Mouse (Mus musculus): Measurements from ENCODE around the gene Haus3.

Haus3 gene

DNA sequence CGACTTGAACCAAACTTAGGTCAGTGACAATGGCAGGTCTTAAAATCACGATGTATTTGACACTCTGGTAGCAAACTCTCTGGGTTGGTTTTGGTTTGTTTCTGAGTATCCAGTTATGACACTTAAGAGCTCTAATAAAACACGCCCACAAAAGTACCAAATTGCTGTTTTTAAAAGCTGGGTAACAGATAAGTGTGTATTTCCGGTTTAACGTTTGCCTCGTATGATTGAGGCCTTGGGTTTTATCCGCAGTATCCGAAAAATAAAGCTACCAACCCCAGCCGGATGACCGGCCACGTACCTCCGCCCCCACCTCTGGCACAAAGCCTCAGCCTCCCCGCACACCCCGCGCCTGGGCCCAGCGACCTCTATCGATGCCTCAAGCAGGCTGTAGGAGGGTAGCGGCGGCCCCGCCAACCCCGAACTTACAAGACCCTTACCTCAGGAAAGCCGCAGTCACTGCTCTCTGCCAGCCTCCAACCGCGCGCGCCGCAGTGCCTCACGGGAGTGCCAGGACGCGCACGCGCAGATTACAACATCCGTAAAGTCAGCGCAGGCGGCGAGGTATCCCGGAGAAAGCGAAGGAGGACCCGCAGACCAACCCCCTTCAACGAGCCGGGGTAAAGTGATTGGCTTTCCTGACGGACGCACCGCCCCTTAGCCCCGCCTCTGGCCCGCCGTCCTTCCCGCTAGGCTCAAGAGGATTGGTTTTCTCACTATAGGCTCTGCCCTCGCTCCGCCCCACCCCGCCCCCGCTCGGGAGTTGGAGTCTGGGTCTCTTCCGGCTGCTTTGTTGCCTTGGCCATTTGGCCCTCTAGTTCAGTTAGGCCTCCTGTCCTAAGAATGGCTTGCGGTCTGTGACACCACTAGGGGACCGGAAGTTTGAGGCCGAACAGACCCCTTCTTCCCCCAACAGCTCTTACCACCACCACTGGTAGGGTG is at the start of gene Haus3, which contains the start of gene Poln:
Gene Haus3 (minus strand): TSS at position 578 of the 942 bp plus-strand sequence.
Gene Poln (minus strand): TSS at position 499 of the 942 bp plus-strand sequence.
- peak; percentile 96 for DNase-seq (ENCODE audit: low spot score)

DNA sequence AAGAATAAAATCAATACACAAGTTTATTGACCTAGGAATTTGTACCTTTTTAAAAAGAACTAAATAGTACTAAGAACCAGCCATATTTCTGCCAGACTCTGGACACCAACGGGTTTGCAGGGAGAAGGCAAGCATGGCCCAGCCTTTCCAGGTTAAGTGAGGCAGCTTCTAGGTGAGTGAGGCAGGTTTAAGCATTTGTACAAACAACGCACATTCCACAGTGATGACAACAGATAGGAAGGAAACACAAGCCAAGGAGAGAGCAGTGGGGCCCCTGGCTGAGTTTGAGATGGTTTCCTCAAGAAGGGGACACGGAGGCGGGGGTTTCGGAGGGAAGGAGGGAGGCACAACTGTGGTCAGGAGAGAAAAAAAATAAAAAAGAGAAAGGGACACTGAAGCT is 49.3 kb upstream of the Haus3 start:
- no peak for DNase-seq (ENCODE audit: low spot score)

DNA sequence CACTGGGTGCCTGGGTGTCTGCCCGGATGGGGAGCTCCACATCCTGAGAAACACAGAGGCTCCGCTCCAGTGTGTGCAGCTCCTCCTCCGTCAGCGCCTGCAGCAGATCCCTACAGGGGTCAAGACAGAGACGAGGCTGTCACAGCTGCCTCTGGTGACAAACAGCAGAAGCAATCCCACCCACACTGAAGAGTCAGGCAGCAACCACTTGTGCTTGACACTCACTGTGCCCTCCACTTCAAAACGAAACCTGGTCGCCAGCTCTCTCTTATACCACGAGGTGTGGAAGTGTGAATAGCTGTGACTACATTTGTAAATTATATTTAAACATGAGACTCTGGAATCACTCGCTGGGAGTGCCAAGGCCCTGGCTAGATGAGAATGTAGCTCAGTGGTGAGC is 48.4 kb upstream of the Haus3 start:
- no peak for DNase-seq (ENCODE audit: low spot score)

DNA sequence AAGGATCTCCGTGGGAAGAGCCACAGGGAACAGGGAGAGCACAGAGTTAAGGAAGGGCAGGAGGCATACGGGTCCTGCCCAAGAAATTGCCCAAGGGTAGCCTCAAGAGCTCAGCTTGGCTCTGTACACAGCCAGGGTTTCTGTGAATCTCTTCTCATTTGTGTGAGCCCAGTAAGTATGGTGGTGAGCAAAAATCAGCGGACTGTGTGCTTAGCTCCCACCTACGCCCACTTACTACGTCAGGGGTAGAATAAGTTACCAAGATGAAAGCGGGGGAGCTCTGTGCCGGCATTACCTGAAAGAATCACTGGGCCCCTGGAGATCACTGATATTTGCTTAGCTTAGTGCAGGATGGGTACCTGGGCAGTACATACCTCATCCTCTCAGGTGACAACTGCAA is 46.7 kb upstream of the Haus3 start:
- DNase-seq (ENCODE audit: low spot score): no peak

DNA sequence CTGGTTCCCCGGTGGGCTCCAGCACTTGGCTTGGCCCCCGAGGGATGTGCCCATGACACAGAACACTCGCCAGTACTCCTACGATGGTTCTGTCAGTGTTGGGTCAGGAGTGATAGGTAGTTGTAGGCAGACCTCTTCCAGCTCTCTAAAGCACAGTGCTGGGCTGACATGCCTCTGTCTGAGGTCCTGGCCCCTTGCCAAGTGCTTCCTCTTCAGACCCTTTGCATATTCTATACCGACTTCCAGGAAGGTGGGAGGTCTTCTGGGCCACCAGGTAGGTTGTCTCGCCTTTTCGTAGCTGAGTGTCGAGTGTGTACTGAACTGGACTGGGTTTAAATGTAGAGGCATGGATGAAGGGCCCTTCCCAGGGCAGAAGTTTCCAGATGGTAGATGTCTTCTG is 44.3 kb upstream of the Haus3 start:
- no peak for DNase-seq (ENCODE audit: low spot score)

DNA sequence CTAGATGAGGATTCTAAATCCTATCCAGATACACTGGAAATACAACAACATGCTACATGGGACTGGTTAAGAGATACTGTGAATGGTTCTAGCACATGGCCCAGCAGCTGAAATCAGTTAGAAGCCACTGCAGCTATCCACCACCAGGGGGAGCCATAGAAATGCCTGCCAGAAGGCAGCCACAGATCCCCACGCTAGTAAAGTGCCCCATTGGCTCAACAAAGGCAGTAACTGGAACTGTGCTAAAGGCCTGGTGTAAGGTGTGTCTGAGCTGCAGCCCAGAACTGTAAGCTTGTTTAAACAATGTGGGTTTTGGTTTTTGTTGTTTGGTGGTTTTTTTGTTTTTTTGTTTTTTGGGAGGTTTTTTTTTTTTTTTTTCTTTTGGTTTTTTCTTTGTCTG is 41.0 kb upstream of the Haus3 start:
- no peak for DNase-seq (ENCODE audit: low spot score)

DNA sequence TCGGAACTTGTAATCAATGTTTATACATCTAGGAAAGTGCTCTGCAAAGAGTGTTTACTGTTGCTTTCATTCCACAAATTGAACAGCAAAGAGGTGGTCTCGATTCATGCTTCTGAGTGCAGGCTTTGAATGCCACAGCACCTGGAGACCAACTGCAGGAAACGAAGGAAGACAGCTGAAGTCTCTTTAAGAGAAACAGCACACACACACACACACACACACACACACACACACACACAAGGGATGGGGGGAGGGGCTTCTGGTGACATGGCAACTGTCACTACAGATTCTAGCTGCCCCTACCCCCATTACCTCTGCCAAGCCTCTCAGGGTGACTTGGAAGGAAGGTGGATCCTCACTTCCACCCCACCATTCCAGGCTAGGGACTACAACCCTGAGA is 38.2 kb upstream of the Haus3 start:
- no peak for DNase-seq (ENCODE audit: low spot score)

DNA sequence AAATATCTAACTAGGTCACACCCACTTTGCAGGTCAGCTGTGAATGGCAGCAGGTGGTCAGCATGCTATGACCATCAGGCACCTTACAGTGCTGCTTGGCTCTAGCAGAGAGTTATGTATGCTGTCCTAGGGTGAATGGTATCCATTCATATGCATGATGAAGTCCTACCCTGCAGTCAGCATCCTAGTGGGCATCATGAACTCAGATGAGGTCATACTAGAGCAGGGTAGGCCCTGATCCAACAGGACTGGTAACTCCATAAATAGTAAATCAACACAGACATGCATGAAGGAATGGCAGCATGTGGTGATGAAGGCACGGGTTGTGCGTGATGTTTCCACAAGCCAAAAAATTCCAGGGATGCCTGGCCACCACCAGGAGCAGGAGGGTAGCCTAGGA is 36.5 kb upstream of the Haus3 start:
- DNase-seq (ENCODE audit: low spot score): no peak

DNA sequence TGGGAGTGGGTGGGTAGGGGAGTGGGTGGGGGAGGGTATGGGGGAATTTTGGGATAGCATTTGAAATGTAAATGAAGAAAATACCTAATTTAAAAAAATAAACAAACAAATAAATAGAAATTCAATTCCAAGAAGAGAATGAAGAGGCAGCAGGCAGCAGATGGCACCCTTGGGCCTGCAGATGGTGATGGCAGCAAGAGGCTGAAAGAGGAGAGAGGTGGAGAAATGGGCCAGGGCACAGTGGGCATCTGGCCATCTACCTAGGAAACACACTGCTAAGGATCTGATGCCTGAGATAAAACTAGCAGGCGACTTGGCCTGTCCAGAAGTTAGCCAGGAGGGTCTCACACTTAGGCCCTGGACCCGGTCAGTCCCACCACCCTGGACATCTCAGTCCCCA is 35.6 kb upstream of the Haus3 start:
- no peak for DNase-seq (ENCODE audit: low spot score)

DNA sequence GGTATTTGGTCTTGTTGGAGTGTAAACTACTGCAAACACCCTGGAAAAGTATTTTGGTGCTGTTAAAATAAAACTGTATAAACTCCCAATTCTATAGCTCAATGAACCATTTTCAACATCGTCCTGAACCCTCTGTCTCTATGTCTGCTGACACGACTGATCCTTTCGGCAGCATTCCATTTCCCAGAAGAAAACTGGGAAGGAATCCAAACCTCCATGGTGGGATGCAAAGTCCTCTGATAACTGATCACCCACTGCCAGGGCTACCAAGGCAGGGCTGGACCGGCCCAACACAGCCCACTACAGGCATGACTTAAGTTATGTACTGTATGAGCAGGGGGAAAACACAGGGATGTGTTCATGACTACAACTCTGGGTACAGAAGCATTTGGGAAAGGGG is 32.7 kb upstream of the Haus3 start:
- no peak for DNase-seq (ENCODE audit: low spot score)

DNA sequence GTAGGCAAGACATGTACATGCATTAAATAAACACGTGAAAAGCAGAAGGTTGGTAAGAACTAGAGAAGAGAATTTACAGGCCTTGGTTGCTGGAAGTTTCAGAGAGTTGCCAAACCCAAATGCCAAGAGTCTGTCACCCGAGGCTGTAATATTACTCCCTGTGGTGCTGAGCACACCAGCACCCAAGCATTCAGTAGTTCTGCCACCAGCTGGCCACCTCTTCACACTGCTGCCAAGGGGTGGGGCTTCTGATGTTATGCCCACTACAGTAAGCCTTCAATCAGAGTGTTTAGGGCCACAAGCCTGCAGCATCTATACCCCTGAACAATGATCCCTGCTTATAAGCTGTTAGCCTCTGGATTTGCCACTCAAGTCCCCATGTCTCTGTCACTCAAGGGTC is 32.1 kb upstream of the Haus3 start:
- no peak for DNase-seq (ENCODE audit: low spot score)

DNA sequence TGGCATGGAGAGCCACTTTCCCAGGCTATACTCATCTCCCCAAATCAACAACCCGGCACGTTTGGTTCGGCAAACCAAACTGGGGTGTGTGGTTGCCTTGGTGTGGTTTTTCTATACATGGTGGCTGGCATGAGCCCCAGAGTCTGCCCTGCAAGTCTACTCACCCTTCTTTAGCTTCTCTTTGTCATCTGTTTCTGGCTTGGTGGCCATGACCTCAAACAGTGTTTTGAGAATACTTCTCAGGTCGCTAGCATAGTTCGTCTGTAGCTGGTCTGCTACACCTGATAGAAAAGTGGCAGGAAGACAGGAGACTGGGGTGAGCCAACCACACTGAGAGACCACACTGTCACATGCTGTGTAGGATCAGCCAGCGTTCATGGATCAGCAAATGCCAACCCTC is 29.3 kb upstream of the Haus3 start:
- no peak for DNase-seq (ENCODE audit: low spot score)

DNA sequence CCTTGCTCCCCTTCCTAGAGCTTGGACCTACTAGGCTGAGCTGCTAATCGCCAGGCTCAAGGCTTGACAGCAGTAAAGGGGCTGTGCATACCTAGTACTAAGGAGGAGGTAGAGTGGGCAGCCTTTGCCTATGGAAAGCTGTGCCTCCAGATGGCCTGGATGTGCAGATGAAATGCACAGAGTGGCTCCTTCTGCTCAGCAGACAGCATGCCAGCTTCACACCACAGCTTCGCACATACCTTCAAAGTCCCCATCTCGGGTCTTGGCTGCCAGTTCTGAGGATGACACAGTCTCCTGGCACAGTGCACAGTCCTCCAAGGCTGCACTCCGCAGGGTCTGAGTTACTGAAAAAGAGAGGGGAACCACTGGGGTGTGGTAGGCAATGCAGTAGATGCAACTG is 27.9 kb upstream of the Haus3 start:
- peak; percentile 72 for DNase-seq (ENCODE audit: low spot score)

DNA sequence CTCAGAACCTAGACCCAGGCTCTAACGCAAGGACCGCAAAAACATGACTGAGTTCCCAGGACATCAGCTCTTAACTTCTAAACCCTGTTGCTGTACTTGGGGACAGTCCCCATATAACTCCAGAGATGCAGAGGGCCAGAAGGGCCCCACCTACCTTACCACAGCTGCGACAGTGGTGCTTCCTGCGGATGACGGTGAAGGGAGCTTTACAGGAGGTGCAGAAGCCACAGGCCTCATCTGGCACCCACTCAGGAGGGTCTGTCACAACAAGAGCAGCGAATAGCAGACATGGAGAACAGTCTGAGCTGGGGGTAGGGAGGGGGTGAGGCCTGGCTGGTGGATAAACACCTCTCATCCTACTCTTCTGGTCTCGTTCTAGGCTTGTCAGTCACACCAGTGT is 27.1 kb upstream of the Haus3 start:
- DNase-seq (ENCODE audit: low spot score): no peak

DNA sequence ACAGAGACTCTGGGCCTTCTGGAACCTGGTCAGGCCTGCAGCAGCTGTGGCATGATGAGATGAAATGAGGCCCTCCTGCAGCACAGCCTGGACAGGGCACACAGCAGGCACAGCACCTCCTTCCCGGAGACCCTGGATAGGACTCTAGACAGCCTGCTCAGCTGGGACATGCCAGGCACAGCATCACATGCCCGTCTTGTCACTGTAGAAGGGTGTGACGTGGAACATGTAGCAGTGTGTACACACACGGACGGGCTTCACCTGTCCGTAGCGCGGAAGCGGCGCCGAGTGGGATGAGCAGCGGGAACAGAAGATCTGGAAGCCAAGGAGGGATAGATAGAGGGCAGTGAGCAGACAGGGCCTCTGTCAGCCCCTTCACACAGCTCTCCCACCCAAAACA is 26.5 kb upstream of the Haus3 start:
- DNase-seq (ENCODE audit: low spot score): no peak

DNA sequence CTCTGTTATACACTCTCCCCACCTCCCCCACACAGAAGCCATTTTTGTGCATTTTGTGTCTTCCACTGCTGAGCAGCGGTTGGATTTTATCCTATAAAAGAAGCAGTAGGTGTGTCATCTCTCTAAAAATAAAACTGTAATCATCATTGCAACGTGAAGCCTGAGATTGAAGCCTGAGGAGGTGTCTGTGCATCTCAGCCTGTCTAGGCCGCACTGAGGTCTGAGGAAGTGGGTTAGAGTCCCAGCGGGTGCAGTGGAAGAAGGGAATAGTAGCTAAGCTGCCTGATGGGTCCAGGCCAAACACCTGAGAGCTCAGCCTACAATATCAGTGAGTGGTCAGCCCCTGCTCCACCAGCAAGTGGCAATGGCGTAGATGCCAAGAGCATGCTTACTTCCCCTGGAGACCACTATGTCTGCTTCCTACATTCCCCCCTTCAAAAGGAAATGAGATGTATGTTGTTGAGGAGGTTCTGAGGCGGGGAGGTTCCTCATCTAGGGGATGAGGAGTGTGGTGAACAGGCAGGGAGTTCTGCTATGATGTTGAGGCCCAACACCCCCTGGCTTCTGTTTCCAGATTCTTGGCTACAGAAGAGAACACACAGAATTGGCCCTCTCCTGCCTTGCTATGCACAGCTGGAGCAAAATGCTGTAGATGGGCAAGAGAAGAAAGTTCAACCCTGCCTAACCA is 25.8 kb upstream of the Haus3 start:
- DNase-seq (ENCODE audit: low spot score): peak; percentile 63

DNA sequence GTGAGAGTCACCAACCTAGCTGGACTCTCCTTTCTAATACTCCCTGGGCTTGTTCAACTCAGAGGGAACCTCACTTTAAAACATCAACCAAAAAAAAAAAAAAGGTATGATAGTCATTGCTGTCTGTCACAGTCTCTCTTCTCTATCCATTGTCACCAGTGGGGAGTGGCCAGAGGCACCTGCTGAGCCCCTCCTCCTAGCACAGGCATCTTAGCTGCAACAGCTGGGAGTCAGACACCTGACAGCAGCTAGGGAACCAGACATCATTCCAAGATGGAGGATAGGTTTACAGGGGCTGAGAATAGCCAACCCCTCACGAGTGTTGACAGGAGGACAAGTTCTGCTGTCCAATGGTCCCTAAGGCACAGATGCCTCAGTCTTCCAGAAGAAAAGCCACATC is 25.1 kb upstream of the Haus3 start:
- no peak for DNase-seq (ENCODE audit: low spot score)

DNA sequence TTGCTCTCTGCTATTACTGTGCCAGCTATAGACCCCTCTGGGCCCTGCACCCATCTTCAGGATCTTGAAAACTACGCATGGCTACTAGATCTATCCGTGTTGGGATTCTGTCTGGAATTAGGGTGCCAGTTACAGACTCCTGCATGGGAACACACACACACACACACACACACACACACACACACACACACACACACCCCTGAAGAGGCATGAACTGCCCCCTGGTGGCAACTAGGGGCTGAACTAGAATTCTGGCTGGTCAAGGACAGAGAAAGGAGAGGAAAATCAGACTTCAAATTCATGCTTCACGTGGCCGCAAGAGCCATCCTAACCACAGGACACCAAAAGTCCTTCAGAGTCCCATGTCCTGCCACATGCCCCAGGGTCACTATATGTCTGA is 22.5 kb upstream of the Haus3 start:
- DNase-seq (ENCODE audit: low spot score): no peak

DNA sequence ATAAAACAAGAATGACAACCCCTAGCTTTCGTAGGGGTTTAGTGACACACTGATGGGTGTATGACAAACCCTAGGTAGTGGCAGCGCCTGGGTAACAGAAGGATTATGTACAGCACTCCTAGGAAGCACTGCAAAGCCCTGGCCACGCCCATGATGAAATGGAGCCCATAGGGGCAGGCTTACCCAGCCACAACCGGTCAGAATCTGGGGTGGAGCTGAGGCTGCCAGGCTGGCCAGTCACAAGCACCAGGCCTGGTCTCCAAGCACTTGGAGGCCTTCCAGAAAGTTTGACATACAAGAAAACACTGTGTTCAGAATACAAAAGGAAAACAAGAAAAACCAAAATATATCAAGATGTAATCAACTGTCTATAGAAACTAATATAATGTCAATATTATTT is 21.7 kb upstream of the Haus3 start:
- no peak for DNase-seq (ENCODE audit: low spot score)

DNA sequence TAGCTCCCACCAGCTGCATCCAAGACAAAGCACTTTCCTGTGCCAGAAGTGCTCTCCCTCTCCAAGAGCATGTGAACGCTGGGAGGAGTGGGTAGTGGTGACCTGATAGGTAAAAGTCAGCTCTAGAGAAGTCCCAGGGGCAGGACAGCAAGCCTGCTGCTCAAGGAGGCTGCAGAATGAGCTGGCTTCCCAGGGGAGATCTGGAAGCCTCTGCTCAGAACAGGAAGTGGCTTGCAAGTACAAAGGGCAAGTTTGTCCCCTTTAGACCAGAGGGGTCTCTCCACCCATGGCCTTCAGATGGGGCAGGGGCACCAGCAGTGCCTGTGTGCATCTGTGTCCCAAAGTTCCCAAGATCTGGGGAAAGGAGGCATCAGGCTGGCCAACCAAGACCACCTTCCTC is 20.2 kb upstream of the Haus3 start:
- no peak for DNase-seq (ENCODE audit: low spot score)

DNA sequence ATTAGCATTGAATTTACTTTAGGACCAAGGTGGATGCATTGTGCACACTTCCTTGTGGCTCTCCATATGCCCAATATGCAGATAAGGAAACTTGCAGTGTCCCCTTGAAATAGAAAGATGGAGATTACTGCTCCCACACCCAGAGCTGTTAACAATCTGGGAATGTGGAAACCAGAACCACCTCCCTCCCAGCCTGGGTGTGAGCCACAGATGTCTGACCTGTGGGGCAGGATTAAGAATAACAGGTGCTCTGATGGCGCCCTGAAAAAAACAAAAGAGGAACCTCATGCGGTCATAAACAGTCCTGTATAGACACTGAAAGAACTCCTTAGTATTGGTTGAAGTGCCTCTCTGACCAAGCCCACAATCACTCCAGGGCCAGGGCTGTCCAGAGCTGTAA is 19.5 kb upstream of the Haus3 start:
- DNase-seq (ENCODE audit: low spot score): no peak

DNA sequence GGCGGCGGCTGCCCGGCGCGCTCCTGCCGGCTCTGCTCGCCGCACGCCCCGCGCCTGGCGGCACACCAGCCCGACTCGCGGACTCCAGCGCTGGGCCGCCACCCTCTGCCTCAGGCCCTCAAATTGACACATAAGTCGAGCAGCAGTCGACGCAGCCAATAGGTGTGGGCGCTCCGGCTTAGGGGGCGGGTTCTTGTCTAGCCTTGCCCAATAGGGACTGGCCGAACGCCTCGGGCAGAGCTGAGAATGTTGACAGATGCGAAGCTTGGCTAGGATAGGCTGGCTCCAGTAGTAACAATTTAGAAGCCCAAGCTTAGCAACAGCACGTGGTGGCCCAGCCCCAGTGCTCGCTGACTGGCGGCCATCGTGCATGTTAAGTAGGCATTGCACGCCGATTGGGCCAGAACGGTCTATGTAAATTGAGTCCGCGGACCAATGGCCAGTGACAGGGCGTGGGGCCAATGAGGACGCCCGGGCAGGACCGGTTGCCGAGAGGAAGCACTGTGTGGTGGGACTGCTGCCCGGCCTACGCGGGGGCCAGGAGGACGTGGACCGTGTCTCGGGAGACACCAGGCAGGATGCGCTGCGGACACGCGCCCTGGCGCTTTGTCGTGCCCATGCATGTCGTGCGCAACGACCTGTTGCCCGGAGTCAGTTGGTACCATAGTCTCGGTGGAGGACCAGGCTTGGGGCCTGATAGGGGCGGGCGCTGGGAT is 18.4 kb upstream of the Haus3 start, which contains the start of gene Mxd4:
Gene Mxd4 (minus strand): TSS at position 120 of the 716 bp plus-strand sequence.
- peak; percentile 100 for DNase-seq (ENCODE audit: low spot score)

DNA sequence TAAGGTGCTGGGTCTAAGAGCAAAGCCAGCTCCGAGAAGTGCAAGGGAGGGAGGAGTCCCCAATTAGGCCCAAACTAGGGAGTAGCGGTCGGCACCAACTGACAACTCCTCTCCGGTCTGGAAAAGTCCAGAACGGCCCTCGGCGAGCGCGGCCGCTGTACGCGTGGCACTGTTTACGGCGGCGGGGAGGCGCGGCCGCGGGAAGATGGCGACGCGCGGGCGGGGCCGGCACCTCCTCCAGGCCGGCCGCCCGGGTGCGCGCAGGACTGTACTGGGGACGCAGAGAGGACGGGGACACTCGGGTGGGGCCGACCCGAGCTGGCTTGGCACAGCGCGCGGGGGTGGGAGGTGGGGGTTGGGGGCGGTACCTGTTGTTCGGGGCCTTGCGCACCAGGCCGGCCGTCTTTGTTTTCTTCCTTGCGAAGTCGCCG is 17.6 kb upstream of the Haus3 start:
- DNase-seq (ENCODE audit: low spot score): no peak
